Mouse (Mus musculus) intestine, embryonic 16.5 days (tissue): ENCODE data around the gene Fam111a. TPM values are rescaled to one million over a fixed set of nuclear protein-coding genes. Genes with fewer than 3 reads are reported as not detected.

ENCODE experiments used
- ATAC-seq: fragments of 200-750 bp; cut with Nextera tagmentation; 2 replicates; pipeline ENCODE4 v1.8.0; 2017; ENCODE audit warnings: moderate TSS enrichment, moderate library complexity
- H3K27ac ChIP-seq: fragments of 300-500 bp; sonication (generic); 2 replicates; pipeline ENCODE4 v1.5.1; 2014; ENCODE audit warnings: mild to moderate bottlenecking, low read length
- H3K27me3 ChIP-seq: fragments of 300-500 bp; sonication (generic); replicated peaks from 2 replicates; pipeline ENCODE4 v1.6.1; 2014; ENCODE audit warnings: low read length, control low read depth, mixed read lengths; ENCODE audit not compliant: control insufficient read depth, insufficient read depth
- H3K36me3 ChIP-seq: fragments of 300-500 bp; sonication (generic); 2 replicates; pipeline ENCODE4 v1.6.1; 2014; ENCODE audit warnings: low read length, control low read depth; ENCODE audit not compliant: control insufficient read depth, insufficient read depth
- H3K4me1 ChIP-seq: fragments of 300-500 bp; sonication (generic); 2 replicates; pipeline ENCODE4 v1.6.1; 2014; ENCODE audit warnings: low read length, control low read depth, mixed read lengths; ENCODE audit not compliant: control insufficient read depth, insufficient read depth
- H3K4me2 ChIP-seq: fragments of 300-500 bp; sonication (generic); 2 replicates; pipeline ENCODE4 v1.6.1; 2014; ENCODE audit warnings: low read depth, low read length, control low read depth
- H3K4me3 ChIP-seq: fragments of 300-500 bp; sonication (generic); 2 replicates; pipeline ENCODE4 v1.5.1; 2014; ENCODE audit warnings: mild to moderate bottlenecking, low read length
- H3K9ac ChIP-seq: fragments of 300-500 bp; sonication (generic); 2 replicates; pipeline ENCODE4 v1.6.1; 2014; ENCODE audit warnings: low read depth, low read length
- H3K9me3 ChIP-seq: fragments of 300-500 bp; sonication (generic); 2 replicates; pipeline ENCODE4 v1.6.1; 2016; ENCODE audit warnings: low read length, control low read depth; ENCODE audit not compliant: control insufficient read depth
- WGBS: fragments of 180-500 bp; shearing (Covaris S2); extraction: QIAGEN DNeasy Blood & Tissue Kit; methylation state at CpG from one replicate; pipeline ENCODE4 v1.1.7; 2014; 5-methylcytosine and 5-hydroxymethylcytosine counted together
- polyA plus RNA-seq: library from polyadenylated mRNA; unstranded; fragments of >200 nt; fragmentation: Nextera tagmentation; extraction: Ambion mirVana; gene quantifications from 2 replicates; pipeline ENCODE4 v1.2.1, GENCODE M21; 2015

Gene Fam111a
- polyA plus RNA-seq, 1 experiment from 2014 or later: 16.3 TPM

DNA sequence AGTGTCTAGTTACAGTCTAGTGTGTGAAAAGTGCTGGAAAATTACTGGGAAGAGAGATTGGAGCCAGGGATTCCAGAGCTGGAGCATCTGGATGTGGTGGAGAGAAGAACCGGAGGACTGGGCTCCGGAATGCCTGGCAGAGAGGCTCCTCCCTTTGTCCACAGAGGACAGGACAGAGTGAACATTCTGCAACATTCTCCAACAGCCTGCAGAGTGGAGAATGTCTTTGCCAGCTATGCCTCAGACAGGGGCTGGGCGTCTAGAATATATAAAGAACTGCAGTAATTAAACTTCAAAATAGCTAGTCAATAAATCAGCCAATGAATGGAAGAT, 51.5 kb downstream of the Fam111a start:
- H3K9ac ChIP-seq: peak overlapping the region; percentile 84
- no peak overlapping the region for H3K27ac ChIP-seq
- ATAC-seq: no peak

DNA sequence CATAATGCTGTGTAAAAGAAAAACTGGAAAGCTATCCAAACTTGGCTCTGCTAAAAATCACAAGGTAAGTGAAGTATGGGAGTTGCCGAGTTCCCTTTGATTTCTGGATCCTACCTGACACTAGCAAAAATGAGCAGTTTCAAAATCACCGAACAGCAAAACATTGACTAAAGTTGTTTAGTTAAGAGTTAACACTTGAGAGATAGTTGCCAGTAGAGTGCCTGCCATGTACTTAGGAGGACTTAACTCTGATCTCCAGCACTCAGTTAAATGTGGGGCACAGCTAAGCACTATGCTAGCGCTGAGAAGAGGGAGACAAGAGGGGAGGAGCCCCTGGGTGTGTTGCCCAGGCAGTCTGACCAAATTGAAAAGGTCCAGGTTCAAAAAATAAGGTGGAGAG, 53.1 kb downstream of the Fam111a start:
- Histone ChIP-seq H3K4me1 (peaks cover 10% of the 10 kb centered on the region), H3K27ac (no peak overlapping the region), H3K4me3 (no peak overlapping the region), H3K9me3 (no peaks in the 10 kb centered on the region), H3K9ac (no peak overlapping the region), H3K27me3 (no peaks in the 10 kb centered on the region), H3K36me3 (no peaks in the 10 kb centered on the region), H3K4me2 (no peak overlapping the region)
- ATAC-seq: no peak
- 58% methylated on average over 3 of the region's 3 CpGs for WGBS

More for the DNA sequence above, 51.5 kb downstream of the Fam111a start:
- Histone ChIP-seq H3K4me3 (peak overlapping the region; percentile 73), H3K36me3 (no peaks in the 10 kb centered on the region), H3K9me3 (no peaks in the 10 kb centered on the region), H3K27me3 (no peaks in the 10 kb centered on the region), H3K4me2 (peak overlapping the region; percentile 91), H3K4me1 (peaks cover 10% of the 10 kb centered on the region)
- WGBS: 47% methylated on average over 3 of the region's 3 CpGs

DNA sequence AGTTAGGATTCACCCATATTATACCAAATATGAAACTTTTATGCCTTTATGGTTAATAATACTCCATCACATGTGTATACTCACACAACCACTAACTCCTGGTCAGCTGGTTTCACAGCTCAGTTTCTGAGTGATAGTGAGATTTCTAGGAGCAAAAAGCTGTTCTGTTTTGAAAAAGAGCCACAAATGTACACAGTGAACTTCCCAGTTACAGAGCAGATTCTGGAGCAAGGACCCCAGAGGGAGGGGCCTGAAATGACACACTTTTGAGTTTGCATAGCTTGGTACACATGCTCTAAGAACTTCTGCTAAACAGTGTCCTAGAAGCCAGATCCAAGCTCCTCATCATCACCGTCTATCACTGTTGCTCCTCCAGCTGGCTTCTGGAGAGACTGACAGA, 54.1 kb downstream of the Fam111a start, which contains the start of gene Gm4952:
Gm4952 (plus strand) TSS at position 301 of the 400 bp plus-strand sequence.
- no peaks in the 10 kb centered on the region for H3K27me3 ChIP-seq
- WGBS: 63% methylated on average over 1 of the region's 1 CpGs
- H3K36me3 ChIP-seq: no peaks in the 10 kb centered on the region
- H3K4me2 ChIP-seq: no peak within 1 kb of the TSS
- peaks cover 10% of the 10 kb centered on the region for H3K4me1 ChIP-seq
- H3K27ac ChIP-seq: no peak within 1 kb of the TSS
- ATAC-seq: no peak
- H3K4me3 ChIP-seq: no peak within 1 kb of the TSS
- H3K9me3 ChIP-seq: no peaks in the 10 kb centered on the region
- H3K9ac ChIP-seq: no peak within 1 kb of the TSS

DNA sequence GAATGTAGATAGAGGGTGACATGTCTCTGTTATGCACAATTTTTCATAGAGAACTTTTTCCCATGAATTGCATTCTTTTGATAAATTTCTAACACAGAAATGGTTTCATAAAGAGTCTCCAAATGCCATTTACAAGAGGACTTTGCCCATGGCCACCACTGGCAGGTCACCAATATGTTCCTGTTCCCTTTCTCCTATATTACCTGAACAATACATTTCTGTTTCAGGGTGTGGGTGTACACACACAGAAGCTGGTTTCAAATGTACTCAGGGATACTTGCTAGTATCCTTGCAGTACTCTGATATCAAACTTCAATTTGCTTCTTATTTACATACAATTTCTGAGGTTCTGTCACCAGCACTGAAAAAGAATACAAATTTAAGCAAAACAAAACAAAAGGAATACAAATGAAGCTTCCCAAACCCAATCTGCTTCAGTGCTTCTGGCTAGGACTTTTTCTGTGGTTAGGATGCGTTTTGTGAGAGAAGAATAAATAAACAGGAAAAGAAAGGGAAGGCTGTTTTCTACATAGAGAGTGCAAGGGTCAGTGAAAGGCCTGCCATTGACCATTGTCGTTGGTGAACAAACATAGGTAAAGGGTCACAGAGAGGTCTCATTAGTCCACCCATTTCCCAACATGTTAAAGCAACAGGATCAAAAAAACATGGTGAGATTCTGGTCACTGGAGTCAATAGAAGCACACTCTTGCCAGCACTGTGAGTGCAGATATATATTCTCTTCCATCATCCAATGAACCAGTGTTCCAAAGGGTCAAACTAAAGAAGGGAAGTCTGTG, 55.3 kb downstream of the Fam111a start:
- H3K9ac ChIP-seq: no peak overlapping the region
- H3K27ac ChIP-seq: no peak overlapping the region
- no peak for ATAC-seq
- no peaks in the 10 kb centered on the region for H3K9me3 ChIP-seq
- no peaks in the 10 kb centered on the region for H3K27me3 ChIP-seq
- peaks cover 10% of the 10 kb centered on the region for H3K4me1 ChIP-seq
- WGBS: 22% methylated on average over 2 of the region's 2 CpGs
- no peak overlapping the region for H3K4me3 ChIP-seq
- no peak overlapping the region for H3K4me2 ChIP-seq
- H3K36me3 ChIP-seq: no peaks in the 10 kb centered on the region

DNA sequence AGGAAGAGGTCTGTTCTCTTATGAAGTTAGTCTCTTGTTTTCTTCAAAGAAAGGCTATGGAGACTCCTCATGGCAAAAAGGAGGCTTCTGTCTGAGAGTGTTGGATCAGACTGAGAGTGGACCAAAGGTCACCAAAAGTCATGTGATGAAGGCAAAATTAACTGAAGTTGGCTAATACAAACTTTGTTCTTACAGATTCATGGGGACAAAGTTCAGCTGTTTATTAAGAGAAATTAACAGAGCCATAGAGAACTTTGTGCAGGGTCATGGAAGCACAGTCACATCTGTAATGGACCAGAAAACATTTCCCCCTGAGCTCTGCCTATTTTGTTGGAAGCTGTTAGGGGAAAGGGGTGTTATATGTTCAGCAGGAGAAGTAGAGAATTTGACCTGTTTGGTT, 62.8 kb downstream of the Fam111a start:
- Histone ChIP-seq H3K4me3 (no peak overlapping the region), H3K4me1 (no peaks in the 10 kb centered on the region), H3K9ac (no peak overlapping the region), H3K27ac (no peak overlapping the region), H3K4me2 (no peak overlapping the region), H3K36me3 (no peaks in the 10 kb centered on the region), H3K27me3 (no peaks in the 10 kb centered on the region), H3K9me3 (no peaks in the 10 kb centered on the region)
- ATAC-seq: peak; percentile 89

DNA sequence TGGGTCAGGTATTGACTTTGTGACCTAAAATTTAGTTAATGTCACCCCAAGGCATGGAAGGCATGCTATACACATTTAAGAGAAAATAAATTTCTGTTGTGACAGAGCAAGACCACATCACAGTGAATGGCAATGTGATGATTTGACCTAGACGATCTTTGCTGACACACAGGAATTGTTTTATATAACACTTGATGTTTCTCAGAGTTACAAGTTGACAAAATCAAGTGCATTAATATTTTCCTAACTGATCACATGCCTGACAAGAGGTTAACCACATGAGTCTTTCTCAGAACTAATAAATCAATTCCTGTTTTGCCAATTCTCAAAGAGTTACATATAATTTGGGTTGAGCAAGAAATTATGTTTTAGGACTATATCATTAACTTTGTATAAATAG, 68.1 kb downstream of the Fam111a start:
- 75% methylated on average over 1 of the region's 1 CpGs for WGBS
- Histone ChIP-seq H3K27ac (no peak overlapping the region), H3K9me3 (no peaks in the 10 kb centered on the region), H3K4me3 (no peak overlapping the region), H3K27me3 (no peaks in the 10 kb centered on the region), H3K4me1 (no peaks in the 10 kb centered on the region), H3K4me2 (no peak overlapping the region), H3K36me3 (no peaks in the 10 kb centered on the region), H3K9ac (no peak overlapping the region)
- no peak for ATAC-seq

DNA sequence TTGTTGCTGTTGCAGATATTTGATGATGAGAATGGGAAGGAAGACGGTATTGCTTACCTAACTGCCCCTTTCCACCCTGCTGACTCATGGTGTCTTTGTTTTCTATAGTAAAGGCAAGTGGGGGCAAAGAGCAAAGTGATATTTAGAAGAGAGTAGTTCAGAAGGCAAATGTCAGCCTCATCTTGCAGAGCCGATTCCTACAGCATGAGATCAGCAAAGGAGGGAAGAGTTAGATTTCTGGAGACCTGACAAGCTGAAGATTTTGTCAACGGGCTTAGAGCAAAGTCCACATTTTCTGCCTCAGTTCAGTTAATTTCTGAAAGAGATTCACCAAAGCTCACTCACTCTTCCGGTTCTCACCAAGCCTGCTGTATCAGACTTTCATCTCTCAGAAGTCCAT, 87.6 kb downstream of the Fam111a start, which contains the start of gene Glyat:
Glyat (plus strand) TSS at position 133 of the 400 bp plus-strand sequence.
- Histone ChIP-seq H3K36me3 (no peaks in the 10 kb centered on the region), H3K27ac (no peak within 1 kb of the TSS), H3K4me2 (no peak within 1 kb of the TSS), H3K4me3 (no peak within 1 kb of the TSS), H3K27me3 (no peaks in the 10 kb centered on the region), H3K9ac (no peak within 1 kb of the TSS), H3K4me1 (no peaks in the 10 kb centered on the region), H3K9me3 (no peaks in the 10 kb centered on the region)
- WGBS: 61% methylated on average over 4 of the region's 4 CpGs
- ATAC-seq: no peak

DNA sequence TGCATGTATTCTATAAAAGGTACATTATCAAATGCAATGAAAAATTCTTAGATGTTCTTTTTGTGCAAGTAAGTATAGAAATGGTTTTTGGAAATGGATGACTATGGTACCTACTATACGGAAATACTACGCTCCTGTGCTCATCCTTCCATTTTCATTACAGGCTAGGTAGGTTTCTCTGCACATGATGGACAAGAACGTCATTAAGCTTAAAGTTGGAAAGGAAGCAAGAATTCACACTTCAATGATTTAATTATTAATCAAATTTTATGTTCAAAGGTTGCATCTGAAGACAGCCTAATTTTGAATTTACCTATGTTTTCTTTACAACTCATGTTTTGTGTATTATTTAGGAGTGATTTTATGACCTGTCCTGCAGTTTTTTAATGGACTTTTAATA, 88.7 kb downstream of the Fam111a start:
- Histone ChIP-seq H3K4me3 (no peak overlapping the region), H3K27me3 (no peaks in the 10 kb centered on the region), H3K9ac (no peak overlapping the region), H3K36me3 (no peaks in the 10 kb centered on the region), H3K9me3 (no peaks in the 10 kb centered on the region), H3K4me2 (no peak overlapping the region), H3K4me1 (no peaks in the 10 kb centered on the region), H3K27ac (no peak overlapping the region)
- no peak for ATAC-seq
- 89% methylated on average over 3 of the region's 3 CpGs for WGBS

DNA sequence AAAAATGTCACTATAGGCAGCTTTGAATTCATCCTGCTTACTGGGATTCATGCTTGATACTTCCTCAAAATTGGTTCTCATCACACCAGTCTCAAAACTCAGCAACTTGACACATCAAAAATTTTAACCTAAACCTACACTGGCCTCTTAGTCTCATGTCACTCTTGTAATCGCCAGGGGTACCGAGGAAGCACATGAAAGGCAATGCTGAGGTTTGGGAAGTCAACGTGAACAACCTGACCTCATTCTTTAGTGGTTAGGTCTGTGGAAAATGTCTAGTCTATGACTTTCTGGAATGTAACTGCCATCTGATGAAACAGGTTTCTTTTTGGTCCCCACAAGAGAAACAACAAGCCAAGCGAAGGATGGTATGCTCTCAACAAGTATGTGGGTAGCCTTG, 89.4 kb downstream of the Fam111a start:
- WGBS: 86% methylated on average over 4 of the region's 4 CpGs
- Histone ChIP-seq H3K9me3 (no peaks in the 10 kb centered on the region), H3K27ac (no peak overlapping the region), H3K36me3 (no peaks in the 10 kb centered on the region), H3K9ac (no peak overlapping the region), H3K27me3 (no peaks in the 10 kb centered on the region), H3K4me2 (no peak overlapping the region), H3K4me1 (no peaks in the 10 kb centered on the region), H3K4me3 (no peak overlapping the region)
- no peak for ATAC-seq

DNA sequence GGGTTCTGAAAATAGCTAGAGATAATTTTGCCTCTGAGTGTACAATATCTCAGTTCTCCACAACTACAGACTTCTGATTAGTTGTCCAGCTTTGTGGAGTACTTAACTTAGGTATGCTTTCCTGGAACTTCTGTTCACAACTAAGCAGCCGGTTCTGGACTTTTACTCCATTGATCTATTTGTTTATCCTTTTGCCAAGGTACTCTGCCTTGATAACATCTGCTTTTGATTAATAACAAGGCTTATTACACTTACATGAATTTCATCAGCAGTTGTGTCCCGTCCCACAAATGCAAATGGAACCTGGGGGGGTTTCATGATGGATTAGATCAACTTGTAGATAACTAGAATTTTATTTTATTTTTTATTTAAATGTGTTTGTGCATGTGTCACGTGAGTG, 91.3 kb downstream of the Fam111a start:
- Histone ChIP-seq H3K27ac (no peak overlapping the region), H3K9ac (no peak overlapping the region), H3K9me3 (no peaks in the 10 kb centered on the region), H3K36me3 (no peaks in the 10 kb centered on the region), H3K4me3 (no peak overlapping the region), H3K27me3 (no peaks in the 10 kb centered on the region), H3K4me1 (no peaks in the 10 kb centered on the region), H3K4me2 (no peak overlapping the region)
- ATAC-seq: no peak
- whole genome bisulfite sequencing: 62% methylated on average over 3 of the region's 3 CpGs
